Mouse (Mus musculus) B cell, adult 2 months (primary cell): ENCODE data around the gene Me3.

ENCODE experiments used
- DNase-seq, 2 experiments: peaks; one replicate each; pipeline ENCODE4 v3.0.0; 2022

The Me3 gene

DNA sequence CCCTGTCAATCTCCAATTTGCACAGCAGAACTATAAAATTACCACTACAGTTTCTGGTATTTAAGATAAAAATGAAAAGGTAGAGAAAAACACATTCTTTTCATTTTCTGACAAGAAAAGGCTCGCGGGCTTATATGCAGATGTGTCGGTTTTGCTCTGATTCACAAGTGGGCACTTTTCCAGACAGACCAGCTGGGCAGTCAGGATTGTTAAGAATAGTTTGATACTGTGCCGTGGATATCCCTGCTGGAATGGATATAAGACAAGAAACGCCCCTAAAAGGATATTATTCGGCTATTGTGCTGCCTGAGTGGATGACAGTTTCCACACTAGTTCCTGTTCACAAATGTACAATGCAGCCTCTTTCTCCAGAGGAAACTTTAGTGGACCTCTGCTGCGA is 116.2 kb downstream of the Me3 start:
- DNase-seq, result no peak

DNA sequence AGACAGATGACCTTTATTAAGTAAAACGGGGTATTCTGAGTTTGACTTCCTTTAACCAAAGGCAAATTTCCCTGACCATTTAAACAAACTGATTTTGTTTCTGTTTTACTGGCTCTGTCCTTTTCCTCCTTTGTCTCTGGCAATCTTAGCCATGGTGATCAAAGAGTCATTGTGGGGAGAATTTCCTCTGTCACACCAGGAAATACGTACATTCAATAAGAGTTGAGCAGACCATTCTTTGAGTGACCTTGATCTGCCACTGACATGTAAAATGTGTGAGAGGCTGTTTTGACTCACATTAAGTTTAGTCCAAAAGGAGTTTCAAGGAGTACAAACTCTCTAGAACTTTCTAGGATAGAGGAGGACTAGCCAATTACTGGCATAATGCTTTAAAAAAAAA is 117.0 kb downstream of the Me3 start:
- DNase-seq, result no peak

DNA sequence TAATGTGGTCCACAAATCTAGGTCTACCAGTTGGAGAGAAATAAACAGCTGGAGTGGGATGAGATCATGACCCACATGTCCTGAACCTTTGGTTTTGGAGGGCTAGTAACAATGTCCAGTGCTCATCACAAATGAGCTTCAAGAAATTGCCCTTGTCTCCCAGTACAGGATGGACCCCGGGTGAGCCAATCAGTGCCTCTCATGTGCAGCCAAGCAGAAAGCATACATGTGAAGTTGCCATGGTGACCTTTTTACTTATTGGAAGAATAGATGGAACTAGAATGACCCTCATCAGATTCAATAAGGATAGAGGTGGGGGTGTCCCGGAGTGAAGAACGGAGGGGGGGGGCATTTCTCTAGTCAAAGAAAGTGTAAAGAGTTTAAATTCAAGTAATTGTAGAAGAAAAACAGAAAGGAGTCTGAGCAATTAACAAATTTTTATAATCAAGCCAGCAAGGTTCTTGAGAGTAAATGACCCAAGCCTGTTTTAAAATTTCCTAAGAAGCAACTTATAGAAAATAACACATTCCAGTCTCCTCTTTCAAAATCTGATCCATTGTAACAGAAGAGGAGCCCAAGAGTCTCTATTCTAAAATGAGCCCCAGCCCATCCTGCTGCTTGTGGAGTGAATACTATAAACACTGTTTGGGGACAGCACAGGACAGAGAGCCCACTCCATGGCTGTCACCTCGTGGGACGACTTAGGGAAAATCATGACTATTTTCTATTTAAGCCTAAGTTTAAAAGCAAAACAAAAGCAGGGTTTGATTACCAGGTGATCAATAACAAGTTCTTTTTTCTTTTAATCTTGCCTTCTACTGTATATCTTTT is 134.7 kb downstream of the Me3 start:
- no peak for DNase-seq

DNA sequence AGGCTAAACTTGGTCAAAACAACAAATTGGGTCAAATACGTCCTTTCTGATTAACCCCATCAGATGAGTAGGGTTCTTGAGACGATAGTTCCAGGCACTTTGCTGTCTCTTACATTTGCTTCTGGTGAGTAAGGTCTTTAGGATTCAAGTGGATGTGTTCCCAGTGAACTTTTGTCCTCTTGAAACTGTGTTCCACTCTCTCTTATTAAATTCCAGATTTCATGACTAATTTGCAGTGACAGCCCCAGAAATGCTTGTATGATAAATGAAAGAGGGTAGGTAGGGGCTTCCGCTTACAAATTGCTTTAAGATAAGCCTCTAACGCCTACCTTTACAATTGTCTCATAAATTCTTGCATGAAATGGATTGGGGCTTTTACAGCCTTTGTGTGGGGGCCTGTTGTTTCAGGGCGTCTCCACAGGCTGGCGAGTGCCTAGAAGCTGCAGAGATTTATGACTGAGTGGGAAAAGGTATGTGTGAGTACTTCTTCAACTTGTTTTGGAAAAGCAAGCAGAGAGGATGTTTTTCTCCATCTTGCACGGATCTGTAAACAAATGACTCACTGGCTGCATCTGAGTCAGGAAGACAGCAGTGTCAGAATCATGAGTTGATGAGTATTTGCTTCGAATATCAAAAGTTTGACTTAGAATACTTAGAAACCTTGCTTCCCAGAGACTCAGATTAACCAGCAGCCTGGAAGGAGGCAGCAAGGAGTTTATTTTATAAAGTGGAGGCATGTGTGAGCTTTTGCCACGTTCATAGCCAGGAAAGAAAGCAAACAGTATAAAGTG is 137.1 kb downstream of the Me3 start:
- no peak for DNase-seq

GRCm38 (mm10) chr7:89770021-89770420 is 137.8 kb downstream of the Me3 start:
- no peak for DNase-seq

DNA sequence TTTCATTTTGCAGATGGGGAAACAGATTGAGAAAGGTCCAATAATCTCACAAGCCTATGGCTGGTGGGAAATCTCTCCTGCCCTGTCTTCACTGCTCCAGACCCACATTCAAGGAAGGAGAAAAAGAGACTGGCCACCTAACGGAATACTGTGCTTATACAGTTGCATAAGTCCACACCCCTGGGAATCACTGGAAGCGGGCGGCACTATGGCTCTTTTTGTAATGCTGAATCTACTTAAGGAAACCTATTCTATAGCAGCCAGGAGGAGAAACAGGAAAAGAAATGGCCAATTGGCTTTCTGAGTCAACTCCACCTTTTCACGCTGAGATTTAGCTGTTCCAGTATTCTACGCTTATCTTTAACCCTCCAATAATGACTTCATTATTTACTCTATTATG is 140.7 kb downstream of the Me3 start:
- no peak for DNase-seq

DNA sequence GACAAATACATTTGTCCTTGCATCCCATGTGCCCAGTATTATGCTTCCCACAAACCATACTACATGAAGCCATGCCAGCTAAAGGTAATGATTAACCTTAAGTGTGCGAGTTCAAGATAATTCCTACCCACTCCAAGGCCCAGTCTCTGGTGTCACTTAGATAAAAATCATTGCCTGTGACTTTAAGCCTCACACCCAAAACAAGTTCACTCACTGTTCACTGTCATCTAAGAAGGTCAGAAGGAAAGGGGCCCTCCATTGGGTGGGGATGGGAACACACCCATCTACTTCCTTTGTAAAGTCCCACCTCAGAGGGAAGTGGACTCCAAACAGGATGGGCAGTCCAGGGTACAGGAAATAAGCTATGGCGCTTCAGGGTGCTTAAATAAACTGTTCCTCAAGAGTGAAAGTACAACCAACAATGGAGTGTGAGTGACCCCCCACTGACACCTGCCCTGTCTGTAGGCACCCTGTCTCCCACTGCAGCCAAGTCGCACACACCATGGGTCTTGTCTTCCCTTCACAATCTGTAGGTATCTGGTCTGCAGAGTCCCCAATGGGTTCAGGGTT is 141.2 kb downstream of the Me3 start:
- no peak for DNase-seq

DNA sequence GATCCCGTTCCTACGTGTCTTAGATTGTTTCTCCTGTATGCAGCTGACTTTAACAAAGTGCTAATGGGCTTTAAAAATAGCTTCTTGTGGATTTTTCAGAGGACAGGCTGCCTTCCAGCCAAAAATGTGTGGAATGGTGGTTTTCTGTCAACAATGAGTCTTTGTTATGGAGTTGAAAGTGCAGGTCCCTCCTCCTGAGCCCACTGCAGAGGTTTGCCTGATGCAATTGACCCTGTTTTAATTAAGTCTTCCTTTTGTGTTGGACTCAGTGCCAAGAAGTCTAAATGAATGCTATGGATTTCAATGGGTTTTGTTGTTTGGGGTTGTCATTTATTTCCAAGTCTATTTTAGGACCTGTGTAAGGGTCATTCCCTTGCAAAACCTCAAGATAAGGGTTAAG is 141.7 kb downstream of the Me3 start:
- DNase-seq, result no peak

DNA sequence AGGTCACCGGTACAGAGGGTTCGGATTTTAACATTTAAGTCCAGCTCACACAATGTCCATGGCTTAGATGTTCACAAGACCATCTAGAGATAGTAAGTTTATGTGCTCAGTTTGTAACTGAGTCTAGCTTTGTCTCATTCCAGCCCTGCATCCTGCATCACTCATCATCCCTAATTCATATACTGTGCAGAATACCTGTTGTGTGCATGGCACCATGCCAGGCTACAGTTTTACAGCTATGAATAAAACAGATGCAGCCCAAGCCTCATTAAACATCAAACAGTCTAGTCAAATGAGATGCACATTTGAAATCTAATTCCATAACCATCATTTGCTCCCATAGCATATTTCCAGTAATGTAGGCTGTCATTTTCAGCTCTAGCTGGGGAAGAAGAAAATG is 143.7 kb downstream of the Me3 start:
- no peak for DNase-seq

- no peak for DNase-seq
These were observed 149.2 kb downstream of the Me3 start for GRCm38 (mm10) chr7:89781391-89781790.

GRCm38 (mm10) chr7:89787735-89788134 is 155.5 kb downstream of the Me3 start:
- no peak for DNase-seq

GRCm38 (mm10) chr7:89792576-89792975 is 160.4 kb downstream of the Me3 start:
- no peak for DNase-seq

- no peak for DNase-seq
These were observed 163.2 kb downstream of the Me3 start for GRCm38 (mm10) chr7:89795366-89795765.

DNA sequence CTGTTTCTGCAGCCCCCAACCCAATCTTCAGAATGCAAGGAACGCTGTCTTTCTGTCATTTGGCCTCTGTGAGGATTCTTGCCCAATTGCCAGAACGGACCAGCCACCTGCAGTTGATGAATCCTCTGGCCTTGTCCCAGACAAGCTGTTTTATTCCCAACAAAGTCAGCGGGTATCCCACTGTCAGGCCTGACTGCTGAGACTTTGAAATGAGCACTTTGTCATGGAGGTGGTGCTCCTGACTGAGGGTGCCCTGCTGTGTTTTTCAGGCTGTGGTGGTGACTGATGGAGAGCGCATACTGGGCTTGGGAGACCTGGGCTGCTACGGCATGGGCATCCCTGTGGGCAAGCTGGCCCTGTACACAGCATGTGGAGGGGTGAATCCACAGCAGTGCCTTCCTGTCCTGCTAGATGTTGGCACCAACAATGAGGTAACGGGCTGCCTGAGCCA is 164.2 kb downstream of the Me3 start:
- DNase-seq, result no peak

DNA sequence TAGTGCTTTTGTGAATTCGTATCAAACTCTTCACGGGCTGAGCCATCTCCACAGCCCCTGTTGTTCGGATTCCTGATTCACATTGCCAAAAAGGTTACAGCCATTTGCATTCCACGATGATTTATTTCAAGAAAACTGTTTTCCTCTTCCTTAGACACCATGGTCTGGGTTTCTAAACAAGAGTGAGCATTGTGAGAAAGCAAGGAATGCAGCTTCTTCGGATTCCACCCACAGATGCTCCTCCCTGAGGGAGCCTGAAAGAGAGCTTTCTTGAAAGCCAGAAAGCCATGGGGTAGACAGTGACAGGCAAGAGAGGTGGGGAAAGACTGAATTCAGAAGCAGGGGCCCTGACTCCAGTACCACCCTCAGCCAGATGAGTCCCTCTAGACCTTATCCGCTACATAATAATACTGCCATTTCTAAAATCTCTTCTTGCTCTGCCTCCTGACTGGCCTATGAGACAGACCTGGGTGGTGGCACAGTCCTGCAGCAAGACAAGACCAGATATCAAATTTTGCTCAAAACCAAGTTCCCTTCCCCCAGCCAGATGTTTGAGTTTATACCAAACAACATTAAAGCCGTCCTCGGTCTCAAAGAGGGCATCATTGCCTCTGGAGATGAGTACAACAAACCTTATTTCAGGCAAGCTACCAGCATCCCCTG is 166.3 kb downstream of the Me3 start:
- DNase-seq, result no peak

DNA sequence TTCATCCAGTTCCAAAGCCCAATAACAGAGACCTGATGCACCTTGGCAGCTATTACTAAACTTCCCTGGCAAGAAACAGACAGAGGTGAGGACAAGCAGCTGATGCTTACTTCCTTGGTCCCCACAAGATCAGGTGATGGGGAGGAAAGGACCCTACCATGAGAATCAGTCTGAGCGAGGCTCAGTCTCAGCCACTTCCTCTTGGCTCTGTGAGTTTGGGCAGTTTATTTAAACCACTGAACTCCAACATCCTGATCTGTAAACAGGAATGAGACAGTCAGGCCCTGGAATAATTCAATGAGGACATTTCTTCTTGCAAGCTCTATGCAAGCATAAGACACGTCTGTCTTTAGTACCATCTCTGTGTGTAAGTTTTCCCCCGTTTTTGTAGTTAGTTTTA is 170.3 kb downstream of the Me3 start:
- no peak for DNase-seq

GRCm38 (mm10) chr7:89803966-89804365 is 171.8 kb downstream of the Me3 start:
- DNase-seq, result no peak

DNA sequence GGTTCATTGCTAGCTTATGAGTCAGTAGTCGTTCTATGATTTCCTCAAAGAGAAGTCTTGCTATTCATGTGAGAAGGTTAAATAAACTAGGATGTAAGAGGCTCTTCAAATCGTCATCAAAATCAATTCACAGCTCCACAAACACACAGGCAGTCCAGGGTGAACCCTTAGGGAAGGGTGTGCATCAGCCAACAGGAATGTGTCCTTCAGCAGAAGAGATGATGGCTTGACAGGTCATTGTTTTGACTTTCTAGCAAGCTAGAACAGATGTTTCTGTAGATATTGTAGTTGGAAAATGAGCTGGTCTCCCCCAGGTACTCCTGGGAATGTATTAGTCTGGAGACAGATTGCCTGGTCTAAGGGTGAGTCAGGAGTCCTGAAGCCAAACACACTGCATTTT is 177.2 kb downstream of the Me3 start:
- DNase-seq, result no peak

DNA sequence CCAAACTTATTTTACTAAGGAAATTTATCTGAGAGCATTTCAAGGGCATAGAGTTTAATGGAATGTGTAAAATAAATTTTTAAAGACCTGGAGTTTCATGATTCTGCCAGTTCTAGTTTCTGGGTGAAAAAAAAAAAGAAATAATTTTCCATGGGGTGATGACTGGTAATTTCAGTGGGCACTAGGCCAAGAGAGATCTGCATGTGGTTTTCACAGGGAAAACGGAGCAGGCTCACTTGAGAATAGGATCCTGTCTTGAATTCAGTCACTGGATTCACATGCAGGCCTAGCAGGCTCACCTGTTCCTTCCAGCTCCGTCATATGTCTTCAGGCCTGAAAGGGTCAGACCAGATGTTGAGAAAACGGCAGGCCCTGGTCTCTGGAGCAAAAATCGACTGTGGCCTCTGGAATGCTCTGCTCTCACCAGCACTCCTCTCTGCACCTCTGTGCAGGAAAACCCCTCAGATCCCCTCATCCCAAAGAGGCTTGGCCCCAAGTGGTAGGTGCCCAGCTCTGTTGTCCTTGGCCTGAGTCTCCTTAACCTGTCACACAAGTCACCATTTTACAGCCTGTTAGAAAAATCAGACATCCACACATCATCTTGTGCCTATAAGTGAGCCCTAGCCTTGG is 196.4 kb downstream of the Me3 start:
- no peak for DNase-seq

DNA sequence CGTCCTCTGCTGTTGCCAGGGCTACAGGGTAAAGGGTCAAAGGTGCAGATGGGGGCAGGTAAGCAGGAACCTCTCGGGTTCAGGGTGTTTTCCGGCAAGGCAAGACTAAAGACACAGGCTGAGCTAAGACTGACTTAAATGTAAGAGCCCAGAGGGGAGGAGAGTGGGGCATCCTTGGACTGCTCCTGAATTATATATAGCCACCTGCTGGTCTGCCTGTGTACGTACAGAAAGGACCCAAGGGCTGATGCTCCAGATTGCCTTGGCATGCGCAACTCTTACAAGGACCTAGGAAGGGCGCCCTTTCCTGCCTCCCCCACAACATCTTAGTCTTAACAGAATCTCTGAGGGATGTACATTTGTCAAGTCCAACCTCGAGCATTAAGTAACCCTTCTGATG is 197.0 kb downstream of the Me3 start:
- no peak for DNase-seq

GRCm38 (mm10) chr7:89833521-89833920 is 201.3 kb downstream of the Me3 start:
- DNase-seq, result no peak

DNA sequence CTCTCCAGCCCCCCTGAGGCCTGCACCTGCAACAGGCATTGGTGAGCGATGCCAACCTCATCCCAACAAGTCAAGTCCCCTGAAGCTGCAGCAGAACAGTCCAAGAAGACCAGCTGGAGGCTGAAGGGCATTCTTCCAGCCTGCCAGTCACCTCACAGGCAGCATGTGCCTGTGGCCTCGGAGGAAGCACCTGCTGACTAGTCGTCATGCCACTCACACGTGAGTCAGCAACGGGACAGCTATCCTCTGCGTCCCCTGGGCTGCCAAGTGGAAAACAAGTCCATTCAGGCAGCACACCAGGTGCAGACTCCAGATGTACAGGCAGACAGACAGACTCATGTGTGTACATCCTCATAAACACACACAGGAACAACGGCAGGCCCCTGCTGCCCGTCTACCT is 203.4 kb downstream of the Me3 start:
- DNase-seq, result peak; percentile 12 to 18

GRCm38 (mm10) chr7:89836676-89837075 is 204.5 kb downstream of the Me3 start:
- DNase-seq, result no peak
